Mouse (Mus musculus) testis, postnatal 10 days (tissue): ENCODE measurements around the gene Sardh.

ENCODE experiments used
- DNase-seq: peaks from one replicate; pipeline ENCODE4 v3.0.0; 2021; ENCODE audit warnings: low spot score

Gene Sardh

GRCm38 (mm10) chr2:27248211-27248610 is at the start of gene Sardh:
Sardh (minus strand) TSS chr2:27248337.
- no peak for DNase-seq

GRCm38 (mm10) chr2:27296656-27297406 is 48.7 kb upstream of the Sardh start:
- no peak for DNase-seq

- no peak for DNase-seq
These were observed 46.6 kb upstream of the Sardh start for GRCm38 (mm10) chr2:27294777-27295176.

- peak; percentile 91 for DNase-seq
These were observed 40.9 kb upstream of the Sardh start for GRCm38 (mm10) chr2:27289019-27289418.

- DNase-seq: no peak
These were observed 39.0 kb upstream of the Sardh start for GRCm38 (mm10) chr2:27286971-27287710.

GRCm38 (mm10) chr2:27284441-27284840 is 36.3 kb upstream of the Sardh start:
- no peak for DNase-seq

GRCm38 (mm10) chr2:27281771-27282170 is 33.6 kb upstream of the Sardh start:
- DNase-seq: no peak

- peak; percentile 86 for DNase-seq
These were observed 32.9 kb upstream of the Sardh start for GRCm38 (mm10) chr2:27280920-27281611.

- no peak for DNase-seq
These were observed 30.7 kb upstream of the Sardh start for GRCm38 (mm10) chr2:27278859-27279258.

GRCm38 (mm10) chr2:27268325-27268724 is 20.2 kb upstream of the Sardh start:
- DNase-seq: no peak

GRCm38 (mm10) chr2:27265819-27266218 is 17.7 kb upstream of the Sardh start:
- DNase-seq: no peak

- DNase-seq: no peak
These were observed 14.8 kb upstream of the Sardh start for GRCm38 (mm10) chr2:27262984-27263383.

GRCm38 (mm10) chr2:27251434-27251833 is 3.3 kb upstream of the Sardh start:
- DNase-seq: no peak

GRCm38 (mm10) chr2:27247487-27247863 is 662 bp downstream of the Sardh start:
- DNase-seq: no peak

- DNase-seq: peak; percentile 93
These were observed 1.2 kb downstream of the Sardh start for GRCm38 (mm10) chr2:27246712-27247486.

- DNase-seq: no peak
These were observed 2.2 kb downstream of the Sardh start for GRCm38 (mm10) chr2:27245947-27246346.

GRCm38 (mm10) chr2:27237342-27237741 is 10.8 kb downstream of the Sardh start:
- peak; percentile 82 for DNase-seq

- peak; percentile 90 for DNase-seq
These were observed 12.4 kb downstream of the Sardh start for GRCm38 (mm10) chr2:27235729-27236128.

GRCm38 (mm10) chr2:27232376-27232775 is 15.8 kb downstream of the Sardh start:
- no peak for DNase-seq

- DNase-seq: no peak
These were observed 18.5 kb downstream of the Sardh start for GRCm38 (mm10) chr2:27229481-27230105.

- no peak for DNase-seq
These were observed 19.2 kb downstream of the Sardh start for GRCm38 (mm10) chr2:27228809-27229480.
